Mouse (Mus musculus): Measurements from ENCODE around the gene Ctnnbl1. TPM values are rescaled to one million over a fixed set of nuclear protein-coding genes. Genes with fewer than 3 reads are reported as not detected.

Gene Ctnnbl1
- polyA plus RNA-seq, 1 experiment: 27.0 TPM

DNA sequence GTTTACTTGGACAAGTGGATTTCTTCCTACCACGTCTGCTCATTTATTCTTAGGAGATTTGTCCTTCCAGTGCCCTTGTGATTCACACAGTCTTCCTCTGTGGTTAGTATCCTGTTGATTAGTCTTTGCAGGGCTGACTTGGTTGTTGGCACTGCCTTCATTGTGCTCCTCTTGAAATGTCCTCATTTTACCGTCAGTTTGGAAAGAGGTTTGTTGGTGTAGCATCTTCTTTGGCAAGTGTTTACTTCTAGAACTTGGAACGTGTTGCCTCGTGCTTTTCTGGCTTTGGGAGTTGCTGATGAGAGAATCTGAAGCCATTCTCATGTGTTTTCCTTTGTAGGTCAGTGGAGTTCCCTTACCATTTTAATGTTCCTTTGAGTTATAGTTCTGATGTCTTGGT, 25.7 kb downstream of the Ctnnbl1 start:
- DNase-seq: no peak
- Histone ChIP-seq H3K4me3 (replicated peaks; ENCODE audit: extremely low read depth, low read depth, low read length) (no peak overlapping the region), H3K4me1 (ENCODE audit: control insufficient read depth, insufficient read depth, low read length) (peaks cover 7% of the 10 kb centered on the region)
- no peak for TF ChIP-seq POLR2A (IDR thresholded peaks at IDR 0.05; ENCODE audit: borderline replicate concordance, extremely low read depth, low read depth, low read length)
- no peak for TF ChIP-seq CTCF (IDR thresholded peaks at IDR 0.05; ENCODE audit: insufficient read depth, low read length)
- 45% methylated on average over 4 of the region's 4 CpGs for WGBS

DNA sequence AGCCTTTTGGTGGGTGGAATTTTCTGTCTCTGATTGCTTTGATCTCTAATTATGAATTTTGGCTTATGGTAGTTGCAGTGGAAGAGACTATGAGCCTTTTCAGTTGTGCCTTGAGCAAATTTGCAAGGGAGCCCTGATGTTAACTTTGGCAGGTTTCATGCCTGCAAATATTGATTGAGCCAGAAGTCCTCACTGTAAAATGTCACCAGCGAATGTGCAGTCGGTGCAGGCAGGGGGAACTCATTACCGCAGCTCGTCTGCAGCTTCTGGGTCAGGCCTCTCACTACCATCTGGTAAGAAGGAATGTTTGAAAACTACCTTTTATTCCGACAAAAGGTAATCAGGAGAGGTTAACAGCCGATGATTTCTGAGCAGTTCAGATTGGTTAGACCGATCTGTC, 29.4 kb downstream of the Ctnnbl1 start:
- no peak for TF ChIP-seq POLR2A (IDR thresholded peaks at IDR 0.05; ENCODE audit: borderline replicate concordance, extremely low read depth, low read depth, low read length)
- no peak for TF ChIP-seq CTCF (IDR thresholded peaks at IDR 0.05; ENCODE audit: insufficient read depth, low read length)
- DNase-seq: no peak

DNA sequence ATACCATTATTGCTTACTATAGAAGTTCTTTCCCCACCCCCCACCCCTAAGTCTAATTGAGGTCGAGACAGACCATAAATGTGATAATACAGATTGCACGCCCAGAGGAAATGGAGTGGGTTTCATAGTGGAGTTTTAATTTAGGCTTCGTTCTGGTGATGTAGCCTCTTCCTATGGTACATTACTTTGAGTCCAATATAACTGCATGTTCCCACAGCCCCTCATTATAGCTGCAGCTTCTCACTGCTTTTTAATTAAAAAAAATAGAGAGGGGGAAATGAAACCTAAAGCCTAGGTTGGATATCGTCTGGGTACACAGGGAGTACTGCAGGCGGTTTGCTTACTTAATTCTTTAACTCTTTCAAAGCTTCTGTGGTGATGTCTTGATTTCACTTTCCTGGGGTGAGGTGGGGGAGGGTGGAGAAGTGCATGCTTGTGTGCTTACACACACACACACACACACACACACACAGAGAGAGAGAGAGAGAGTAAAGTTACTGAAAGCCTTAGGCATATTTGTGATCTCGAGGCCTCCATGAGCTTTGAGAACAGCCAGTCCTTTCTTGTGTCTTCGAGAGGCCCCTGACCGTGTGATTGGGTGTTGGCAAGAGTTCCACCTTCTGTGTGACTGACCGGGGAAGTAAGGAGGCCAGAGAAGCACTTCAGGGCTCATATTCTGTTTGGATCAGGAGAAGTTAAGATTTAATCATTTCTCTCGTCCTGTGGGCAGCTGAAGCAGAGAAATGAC, 31.7 kb downstream of the Ctnnbl1 start:
- Histone ChIP-seq H3K4me1 (ENCODE audit: control insufficient read depth, insufficient read depth, low read length) (peaks cover 3% of the 10 kb centered on the region; the same call in 1 of the 2 replicates), H3K4me3 (replicated peaks; ENCODE audit: extremely low read depth, low read depth, low read length) (no peak overlapping the region)
- WGBS: 43% methylated on average over 10 of the region's 10 CpGs
- DNase-seq: peak; percentile 27
- TF ChIP-seq CTCF (IDR thresholded peaks at IDR 0.05; ENCODE audit: insufficient read depth, low read length): no peak

More for the DNA sequence above, 29.4 kb downstream of the Ctnnbl1 start:
- 76% methylated on average over 7 of the region's 7 CpGs for WGBS
- H3K4me1 ChIP-seq (ENCODE audit: control insufficient read depth, insufficient read depth, low read length): peaks cover 9% of the 10 kb centered on the region
- no peak overlapping the region for H3K4me3 ChIP-seq (replicated peaks; ENCODE audit: extremely low read depth, low read depth, low read length)

DNA sequence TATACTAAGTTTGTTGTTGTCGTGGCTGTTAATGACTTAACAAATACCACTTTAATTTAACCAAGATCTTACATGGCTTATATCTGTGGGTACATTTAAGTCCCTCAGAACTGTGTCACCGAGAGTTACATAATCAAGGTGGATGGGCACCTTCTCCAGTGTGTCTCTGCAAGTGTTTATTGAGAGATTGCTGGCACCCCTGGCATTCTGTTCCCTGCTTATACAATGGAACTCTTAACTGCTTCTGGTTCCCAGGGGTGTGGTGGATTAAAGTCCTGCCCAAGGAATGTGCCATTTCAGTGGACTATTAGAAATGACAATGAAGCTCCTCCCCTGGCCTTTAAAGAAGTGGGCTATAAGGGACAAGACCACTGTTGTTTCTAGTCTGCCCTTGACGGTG, 33.6 kb downstream of the Ctnnbl1 start:
- 66% methylated on average over 3 of the region's 3 CpGs for WGBS
- H3K4me3 ChIP-seq (replicated peaks; ENCODE audit: extremely low read depth, low read depth, low read length): no peak overlapping the region
- no peak for DNase-seq

DNA sequence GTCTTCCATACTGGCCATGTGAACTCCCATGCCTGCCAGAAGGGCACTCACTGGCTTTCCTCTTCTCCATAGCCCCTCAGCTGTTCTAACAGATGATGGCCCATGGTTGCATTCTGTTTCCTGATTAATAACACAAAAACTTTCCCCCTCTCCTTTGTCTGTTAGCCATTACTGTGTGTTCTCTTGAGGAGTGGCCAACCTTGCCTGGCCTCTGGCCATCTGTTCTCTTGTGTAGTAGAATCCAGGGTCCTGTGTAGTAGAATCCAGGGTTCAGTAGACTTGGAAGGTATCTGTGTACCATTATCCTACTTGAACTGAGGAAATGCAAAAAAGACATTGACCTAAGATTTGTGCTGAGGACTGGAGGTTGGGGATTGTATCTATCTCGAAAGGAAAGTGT, 36.5 kb downstream of the Ctnnbl1 start:
- TF ChIP-seq CTCF (IDR thresholded peaks at IDR 0.05; ENCODE audit: insufficient read depth, low read length) (no peak), POLR2A (IDR thresholded peaks at IDR 0.05; ENCODE audit: borderline replicate concordance, extremely low read depth, low read depth, low read length) (no peak)
- WGBS: 91% methylated on average over 1 of the region's 1 CpGs
- H3K4me3 ChIP-seq (replicated peaks; ENCODE audit: extremely low read depth, low read depth, low read length): no peak overlapping the region
- peaks cover 3% of the 10 kb centered on the region; the same call in 1 of the 2 replicates for H3K4me1 ChIP-seq (ENCODE audit: control insufficient read depth, insufficient read depth, low read length)
- DNase-seq: no peak

More for the DNA sequence above, 33.6 kb downstream of the Ctnnbl1 start:
- TF ChIP-seq CTCF (IDR thresholded peaks at IDR 0.05; ENCODE audit: insufficient read depth, low read length): no peak
- no peak for TF ChIP-seq POLR2A (IDR thresholded peaks at IDR 0.05; ENCODE audit: borderline replicate concordance, extremely low read depth, low read depth, low read length)
- H3K4me1 ChIP-seq (ENCODE audit: control insufficient read depth, insufficient read depth, low read length): peaks cover 3% of the 10 kb centered on the region; the same call in 1 of the 2 replicates

DNA sequence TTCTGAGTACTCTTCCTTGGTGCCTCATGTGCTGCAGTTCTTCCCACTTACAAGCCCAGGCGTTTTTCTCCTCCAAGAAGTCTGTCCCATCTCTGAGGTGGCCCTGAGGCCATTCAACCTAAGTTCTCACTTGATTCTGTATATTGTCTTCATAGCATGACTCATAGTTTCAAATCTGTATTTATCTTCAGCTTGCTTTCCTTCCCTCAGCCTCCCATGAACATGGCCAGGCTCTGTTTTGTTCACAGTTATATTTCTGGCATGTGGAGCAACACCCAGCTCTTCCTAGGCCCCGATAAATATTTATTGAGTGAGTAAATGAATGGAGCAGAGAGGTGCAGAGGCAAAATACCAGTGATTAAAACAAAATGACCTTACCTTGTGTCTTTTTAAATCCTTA, 38.8 kb downstream of the Ctnnbl1 start:
- TF ChIP-seq POLR2A (IDR thresholded peaks at IDR 0.05; ENCODE audit: borderline replicate concordance, extremely low read depth, low read depth, low read length) (no peak), CTCF (IDR thresholded peaks at IDR 0.05; ENCODE audit: insufficient read depth, low read length) (no peak)
- no peak overlapping the region for H3K4me3 ChIP-seq (replicated peaks; ENCODE audit: extremely low read depth, low read depth, low read length)
- peaks cover 1% of the 10 kb centered on the region; the same call in 1 of the 2 replicates for H3K4me1 ChIP-seq (ENCODE audit: control insufficient read depth, insufficient read depth, low read length)
- DNase-seq: no peak
- 68% methylated on average over 2 of the region's 2 CpGs for WGBS

DNA sequence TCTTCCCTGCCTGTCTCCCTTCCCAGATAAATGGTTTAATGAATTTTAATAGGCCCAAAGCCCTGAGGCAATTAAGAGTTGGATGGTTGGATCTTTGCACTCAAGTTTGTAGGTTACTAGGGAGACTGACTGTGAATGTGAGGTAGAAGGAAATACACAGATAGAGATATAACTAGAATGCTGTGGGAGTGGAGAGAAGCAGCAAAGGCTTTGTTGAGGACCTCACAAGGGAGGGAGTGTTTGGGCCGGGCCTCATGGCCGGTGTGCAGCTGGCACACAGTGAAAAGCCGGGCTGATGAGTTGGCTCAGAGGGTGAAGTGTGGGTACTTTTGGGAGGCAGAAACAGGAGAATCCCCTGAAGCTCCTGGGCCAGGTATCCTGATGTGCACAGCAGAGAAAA, 43.8 kb downstream of the Ctnnbl1 start:
- no peak for DNase-seq
- Histone ChIP-seq H3K4me1 (ENCODE audit: control insufficient read depth, insufficient read depth, low read length) (no peaks in the 10 kb centered on the region), H3K4me3 (replicated peaks; ENCODE audit: extremely low read depth, low read depth, low read length) (no peak overlapping the region)
- no peak for TF ChIP-seq CTCF (IDR thresholded peaks at IDR 0.05; ENCODE audit: insufficient read depth, low read length)
- no peak for TF ChIP-seq POLR2A (IDR thresholded peaks at IDR 0.05; ENCODE audit: borderline replicate concordance, extremely low read depth, low read depth, low read length)
- WGBS: 89% methylated on average over 3 of the region's 3 CpGs

DNA sequence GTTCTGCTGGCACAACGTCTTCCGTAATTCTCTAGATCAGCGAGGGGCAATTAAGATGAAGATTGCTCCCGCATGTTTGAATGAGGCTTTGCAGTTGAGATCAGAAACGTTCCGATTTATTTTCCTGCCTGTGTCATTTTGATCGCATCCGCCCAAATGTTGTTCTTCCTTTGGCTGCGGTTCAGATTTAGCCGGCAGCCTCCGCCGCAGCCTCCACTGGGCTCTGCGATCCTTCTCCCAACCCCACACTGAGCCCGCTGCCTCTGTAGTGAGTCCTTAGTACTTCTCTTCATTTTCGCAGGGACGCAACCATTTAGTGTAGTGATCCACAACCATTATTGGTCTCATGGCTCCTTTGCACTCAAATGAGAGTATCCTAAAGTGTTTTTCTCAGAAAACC, 46.0 kb downstream of the Ctnnbl1 start:
- DNase-seq: no peak
- Histone ChIP-seq H3K4me3 (replicated peaks; ENCODE audit: extremely low read depth, low read depth, low read length) (no peak overlapping the region), H3K4me1 (ENCODE audit: control insufficient read depth, insufficient read depth, low read length) (no peaks in the 10 kb centered on the region)
- TF ChIP-seq CTCF (IDR thresholded peaks at IDR 0.05; ENCODE audit: insufficient read depth, low read length): no peak
- TF ChIP-seq POLR2A (IDR thresholded peaks at IDR 0.05; ENCODE audit: borderline replicate concordance, extremely low read depth, low read depth, low read length): no peak
- 92% methylated on average over 16 of the region's 16 CpGs for WGBS

DNA sequence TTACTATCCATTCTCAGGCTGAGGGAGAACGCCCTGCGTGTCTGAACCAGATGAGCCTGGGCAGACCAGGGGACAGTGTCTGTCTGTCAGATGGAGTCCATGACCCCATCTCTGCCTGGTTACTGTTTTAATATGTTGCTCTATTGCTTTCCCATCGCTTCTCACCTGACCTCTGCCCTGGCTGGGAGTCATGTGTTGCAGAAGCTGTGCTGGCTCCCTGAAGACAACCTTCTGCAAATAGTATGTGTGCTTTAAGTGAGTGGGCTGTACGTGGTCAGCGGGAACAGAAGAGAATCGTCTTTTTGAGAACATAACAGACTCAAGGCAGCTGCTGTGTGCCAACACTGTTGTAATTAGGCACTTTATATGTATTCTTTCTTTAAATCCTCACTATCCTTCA, 47.0 kb downstream of the Ctnnbl1 start:
- WGBS: 65% methylated on average over 6 of the region's 6 CpGs
- Histone ChIP-seq H3K4me3 (replicated peaks; ENCODE audit: extremely low read depth, low read depth, low read length) (no peak overlapping the region), H3K4me1 (ENCODE audit: control insufficient read depth, insufficient read depth, low read length) (no peaks in the 10 kb centered on the region)
- no peak for TF ChIP-seq POLR2A (IDR thresholded peaks at IDR 0.05; ENCODE audit: borderline replicate concordance, extremely low read depth, low read depth, low read length)
- no peak for TF ChIP-seq CTCF (IDR thresholded peaks at IDR 0.05; ENCODE audit: insufficient read depth, low read length)
- DNase-seq: no peak

DNA sequence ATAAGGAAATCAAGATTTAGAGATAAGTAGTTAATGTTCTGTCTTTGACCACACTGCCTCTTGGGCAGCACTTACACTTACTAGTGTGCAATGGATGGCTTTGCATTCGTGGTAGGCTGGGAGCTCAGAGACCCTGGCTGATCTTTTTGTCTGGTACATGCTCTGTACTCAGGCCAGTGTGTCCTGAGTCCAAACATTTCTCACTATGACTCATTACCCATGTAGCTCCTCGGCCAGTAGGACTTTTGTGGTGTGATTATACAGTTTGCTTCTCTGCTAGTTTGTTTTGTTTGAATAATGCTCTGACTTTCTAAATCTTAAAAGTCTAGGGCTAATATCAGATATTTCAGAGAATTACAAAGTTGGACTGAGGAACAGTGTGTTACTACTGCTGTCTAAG, 47.4 kb downstream of the Ctnnbl1 start:
- no peak for DNase-seq
- no peak for TF ChIP-seq CTCF (IDR thresholded peaks at IDR 0.05; ENCODE audit: insufficient read depth, low read length)
- no peak for TF ChIP-seq POLR2A (IDR thresholded peaks at IDR 0.05; ENCODE audit: borderline replicate concordance, extremely low read depth, low read depth, low read length)
- H3K4me3 ChIP-seq (replicated peaks; ENCODE audit: extremely low read depth, low read depth, low read length): no peak overlapping the region
- 48% methylated on average over 2 of the region's 2 CpGs for WGBS
- no peaks in the 10 kb centered on the region for H3K4me1 ChIP-seq (ENCODE audit: control insufficient read depth, insufficient read depth, low read length)

Data from lung, adult 2 months (tissue).